Mouse (Mus musculus) embryo, embryonic 11 days (tissue): ENCODE measurements around the gene Gm11077.

ENCODE experiments used
- DNase-seq: peaks from one replicate; pipeline ENCODE4 v3.0.0-alpha.2; 2015

The Gm11077 gene

DNA sequence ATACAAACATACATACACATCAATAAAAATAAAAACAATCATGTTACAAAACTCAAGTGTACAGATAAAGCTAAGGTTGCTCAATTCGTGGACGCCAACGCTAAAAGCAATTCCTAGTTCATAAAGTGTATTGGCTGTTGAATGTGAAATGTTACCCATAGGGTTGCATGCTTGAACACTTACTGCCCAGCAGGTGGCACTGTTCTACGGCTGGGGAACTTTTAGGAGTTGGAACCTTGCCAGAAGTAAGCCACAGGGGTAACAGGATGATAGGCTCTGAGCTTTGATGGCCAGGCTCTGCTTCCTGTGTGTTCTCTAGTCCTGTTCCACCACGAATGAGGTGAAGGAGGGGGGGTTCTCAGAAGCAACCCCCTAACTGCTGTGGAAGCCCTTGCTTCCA, at the start of gene Gm11077:
TSS of gene Gm11077 (plus strand) at position 13 of the 400 bp plus-strand sequence.
- no peak for DNase-seq

DNA sequence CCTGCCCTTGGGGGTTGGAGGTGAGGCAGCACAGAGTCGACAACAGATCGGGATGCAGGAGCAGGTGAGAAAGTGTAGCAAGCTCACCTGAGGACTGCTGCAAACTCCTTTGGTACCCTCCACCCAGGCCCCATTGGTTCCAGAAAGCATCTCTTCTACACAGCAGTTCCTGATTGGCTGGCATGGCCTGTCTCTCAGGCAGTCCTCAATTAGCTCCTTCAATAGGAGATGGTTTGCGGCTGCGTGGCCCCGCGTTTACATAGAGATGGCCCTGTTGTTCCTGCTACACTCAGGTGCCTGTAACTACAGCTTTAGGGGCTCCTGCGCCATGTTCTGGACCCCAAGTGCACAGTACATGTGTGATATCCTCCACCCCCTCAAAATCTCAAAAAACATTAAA, 48.4 kb upstream of the Gm11077 start:
- no peak for DNase-seq

- peak; percentile 56 for DNase-seq
These were observed 46.3 kb upstream of the Gm11077 start for GRCm38 (mm10) chr6:140682829-140683228.

GRCm38 (mm10) chr6:140684403-140684802, 44.7 kb upstream of the Gm11077 start:
- no peak for DNase-seq

GRCm38 (mm10) chr6:140689617-140690404, 39.3 kb upstream of the Gm11077 start:
- no peak for DNase-seq

GRCm38 (mm10) chr6:140692160-140692559, 36.9 kb upstream of the Gm11077 start:
- DNase-seq: no peak

DNA sequence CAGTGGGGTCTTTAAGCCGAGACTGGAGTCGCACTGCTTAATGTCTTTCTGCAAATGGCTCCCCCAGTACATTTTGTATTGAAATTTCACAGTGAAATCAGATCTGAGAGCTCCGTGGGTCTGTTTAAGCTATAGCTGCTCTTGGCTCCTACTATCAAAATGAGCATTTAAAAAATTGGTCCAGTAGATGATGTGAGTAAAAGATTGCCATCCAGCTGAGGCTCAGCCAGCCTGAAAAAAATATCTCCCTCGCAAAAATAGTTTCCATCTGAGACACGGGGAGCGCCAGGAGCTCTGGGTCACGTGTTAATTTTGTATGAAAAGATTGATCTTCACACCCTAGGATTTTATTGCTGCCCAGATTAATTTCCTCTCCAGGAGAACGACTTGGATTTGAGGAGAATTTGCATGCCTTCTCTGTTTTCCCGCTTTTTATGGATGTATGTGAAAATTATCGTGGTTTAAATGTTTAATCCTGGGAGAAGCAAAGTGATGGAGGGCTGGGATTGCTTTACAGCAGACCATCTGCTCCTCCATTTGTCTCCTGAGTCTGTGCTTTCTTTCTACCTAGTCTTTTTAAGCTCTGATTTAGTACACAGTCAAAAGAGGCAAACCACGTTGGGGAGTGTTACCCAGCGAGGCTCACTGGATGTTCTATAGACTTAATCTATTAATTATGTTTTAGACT, 32.7 kb upstream of the Gm11077 start:
- no peak for DNase-seq

GRCm38 (mm10) chr6:140697994-140698393, 31.1 kb upstream of the Gm11077 start:
- DNase-seq: no peak

GRCm38 (mm10) chr6:140698596-140698995, 30.5 kb upstream of the Gm11077 start:
- no peak for DNase-seq

GRCm38 (mm10) chr6:140701259-140701658, 27.8 kb upstream of the Gm11077 start:
- no peak for DNase-seq

- no peak for DNase-seq
These were observed 24.0 kb upstream of the Gm11077 start for GRCm38 (mm10) chr6:140705132-140705531.

- DNase-seq: no peak
These were observed 23.0 kb upstream of the Gm11077 start for GRCm38 (mm10) chr6:140706056-140706455.

DNA sequence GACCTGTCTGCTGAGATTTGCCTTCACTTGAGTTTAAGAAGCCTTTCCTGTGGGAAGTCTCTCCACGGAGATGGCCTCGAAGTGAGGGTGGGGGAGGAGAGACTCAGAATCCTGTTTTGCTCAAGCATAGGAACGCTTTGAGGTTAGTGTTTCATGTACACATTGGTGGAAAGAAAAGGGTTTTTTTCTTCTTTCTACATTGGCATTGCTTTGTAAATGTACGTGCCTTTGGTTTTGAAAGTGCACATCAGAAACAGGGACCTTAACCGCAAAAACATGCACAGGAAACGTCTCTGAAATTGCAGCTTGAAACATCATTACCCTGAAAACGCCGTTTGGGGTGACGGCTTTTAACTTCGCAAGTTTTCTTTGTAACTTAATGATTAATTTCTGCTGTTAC, 21.0 kb upstream of the Gm11077 start:
- no peak for DNase-seq

- no peak for DNase-seq
These were observed 19.5 kb upstream of the Gm11077 start for GRCm38 (mm10) chr6:140709415-140710107.

DNA sequence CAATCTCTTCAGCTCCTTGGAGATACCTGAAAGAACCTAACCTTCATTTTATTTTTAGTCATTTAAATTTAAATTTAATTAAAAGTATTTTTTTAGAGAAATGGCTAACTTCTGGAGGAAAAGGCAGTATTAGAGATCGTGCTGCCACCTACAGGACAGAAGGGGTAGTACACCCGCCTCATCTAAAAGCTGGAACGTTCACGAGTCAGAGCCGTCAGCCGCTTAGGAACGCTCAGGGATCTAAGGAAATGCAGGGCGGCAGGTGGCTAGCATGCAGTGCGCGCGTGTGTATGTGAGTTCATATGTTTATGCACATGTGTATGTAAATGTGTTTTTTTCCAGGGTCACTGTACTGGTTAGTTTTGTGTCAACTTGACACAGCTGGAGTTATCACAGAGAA, 16.3 kb upstream of the Gm11077 start:
- peak; percentile 83 for DNase-seq

DNA sequence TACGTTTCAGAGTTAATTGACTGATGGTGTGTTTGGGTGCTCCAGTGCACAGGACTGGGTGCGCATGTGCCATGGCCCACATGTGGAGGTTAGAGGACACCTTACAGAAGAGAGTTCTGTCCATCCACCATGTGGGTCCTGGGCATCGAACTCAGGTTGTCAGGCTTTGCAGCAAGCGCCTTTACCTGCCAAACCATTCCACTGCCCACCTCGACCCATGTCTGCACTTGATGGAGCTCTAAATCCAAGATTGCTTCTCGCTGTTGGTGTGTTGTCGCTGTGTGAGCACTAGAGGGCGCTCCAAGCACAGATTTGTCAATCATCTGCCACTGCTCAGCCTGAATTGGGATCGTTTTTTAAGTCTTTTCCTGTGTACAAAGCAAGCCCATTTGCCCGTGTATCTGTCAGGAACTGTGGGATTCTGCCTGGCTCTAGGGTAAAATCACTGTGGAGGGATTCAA, 14.1 kb upstream of the Gm11077 start:
- DNase-seq: peak; percentile 81

DNA sequence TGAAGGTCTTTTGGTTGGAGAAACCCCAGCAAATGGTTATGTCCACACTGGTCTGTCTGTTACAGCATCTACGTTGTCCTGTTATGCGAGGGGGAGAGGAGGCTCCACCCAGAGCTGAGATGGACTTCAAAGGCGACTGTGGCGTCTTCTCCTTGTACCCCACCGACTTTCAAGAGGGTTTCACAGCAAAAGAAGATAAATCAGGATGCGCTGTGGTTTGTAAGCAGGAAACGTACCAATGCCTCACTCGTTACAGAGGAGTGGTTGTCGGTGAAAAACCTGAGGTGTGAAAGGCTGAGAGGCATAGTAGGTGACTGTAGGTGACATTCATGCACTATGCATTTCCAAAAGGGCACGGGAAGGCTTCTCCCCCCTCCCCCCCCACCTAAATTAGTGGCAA, 7.0 kb upstream of the Gm11077 start:
- no peak for DNase-seq

GRCm38 (mm10) chr6:140730669-140731401, 1.8 kb downstream of the Gm11077 start:
- no peak for DNase-seq

DNA sequence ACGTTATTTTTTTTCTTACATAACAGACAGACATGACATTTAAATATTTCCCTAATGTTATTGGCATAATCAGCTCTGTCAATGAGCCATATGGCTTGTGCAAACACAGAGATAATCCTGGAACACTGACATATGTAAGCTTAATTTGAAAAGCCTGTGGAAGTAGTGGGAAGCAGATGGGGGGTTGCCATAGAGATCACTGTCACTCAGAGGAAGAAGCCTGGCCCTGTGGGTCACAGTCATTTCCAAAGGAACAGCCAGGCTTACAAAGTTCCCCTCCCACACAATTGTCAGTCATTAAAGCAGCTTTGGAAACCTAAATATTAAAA, 2.3 kb downstream of the Gm11077 start:
- DNase-seq: no peak

- DNase-seq: no peak
These were observed 4.0 kb downstream of the Gm11077 start for GRCm38 (mm10) chr6:140732971-140733640.

DNA sequence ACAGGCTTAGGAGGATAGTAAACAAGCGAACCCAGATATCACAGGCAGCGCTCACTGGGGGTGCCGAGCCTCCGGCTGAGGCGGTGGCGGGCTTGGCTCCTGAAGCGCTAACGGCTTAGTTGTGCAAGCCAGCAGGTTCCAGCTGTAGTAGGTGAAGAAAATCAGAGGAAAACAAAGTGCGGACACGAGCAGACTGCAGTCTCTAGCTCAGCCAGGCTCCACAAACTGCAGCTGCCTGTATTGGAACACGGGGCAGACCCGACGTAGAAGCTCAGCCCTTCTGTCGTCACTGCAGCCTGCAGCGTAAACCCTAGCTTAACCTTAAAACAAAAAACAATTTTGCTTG, 4.5 kb downstream of the Gm11077 start:
- peak; percentile 34 for DNase-seq

DNA sequence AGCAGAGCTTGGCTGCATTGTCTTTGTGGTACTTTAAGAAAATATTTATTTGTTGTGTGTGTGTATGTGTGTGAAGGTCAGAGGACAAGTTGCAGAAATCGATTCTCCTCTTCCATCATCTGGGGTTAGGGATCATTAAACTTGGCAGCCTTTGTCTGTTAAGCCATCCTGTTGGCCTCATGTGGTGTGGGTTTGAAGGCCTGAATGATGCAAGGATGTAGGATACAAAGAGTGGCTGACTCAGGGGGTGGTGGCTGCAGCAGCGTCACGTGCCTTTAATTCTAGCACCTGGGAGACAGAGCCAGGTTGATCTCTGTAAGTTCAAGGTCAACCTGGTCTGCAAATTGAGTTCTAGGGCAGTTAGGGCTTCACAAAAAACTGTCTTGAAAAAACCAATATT, 16.5 kb downstream of the Gm11077 start:
- DNase-seq: no peak

DNA sequence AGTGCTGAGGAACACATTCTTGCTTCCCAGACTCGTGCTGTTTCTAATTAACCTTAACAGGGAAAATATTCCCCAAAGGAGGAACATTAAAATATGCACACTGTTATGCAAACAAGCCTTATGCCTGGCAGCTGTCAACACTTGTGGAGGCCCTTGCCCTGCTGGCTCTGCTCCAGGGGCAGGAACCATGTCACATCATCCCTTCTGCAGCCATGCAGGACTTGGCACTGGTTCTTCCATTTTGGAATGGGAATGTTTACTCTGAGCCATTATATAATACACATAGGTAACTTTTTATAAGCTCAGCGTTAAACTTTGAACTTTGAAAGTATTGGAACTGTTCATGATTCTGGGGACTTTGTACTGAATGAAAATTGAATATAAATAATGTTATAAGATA, 18.5 kb downstream of the Gm11077 start:
- no peak for DNase-seq
